In the genomic region with DNA sequence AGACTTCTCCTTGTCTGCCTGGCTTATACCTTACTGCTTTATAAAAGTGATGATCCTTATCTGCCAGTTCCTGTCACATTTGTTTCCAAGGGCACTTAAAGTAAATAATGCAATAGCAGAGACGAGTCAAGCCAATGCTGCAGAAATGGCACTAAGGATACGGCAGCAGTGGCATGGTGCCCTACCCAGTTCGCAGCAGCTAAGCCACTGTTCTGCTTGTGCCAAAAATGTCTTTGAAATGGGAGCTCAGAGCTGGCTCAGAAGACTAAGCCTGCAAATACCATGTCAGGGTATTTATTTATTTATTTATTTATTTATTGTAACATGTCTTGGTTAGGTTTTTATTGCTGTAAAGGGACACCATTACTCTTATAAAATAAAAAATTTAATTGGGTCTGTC, we compare ENCODE assay signal across 14 mouse cellular contexts.
DNase-seq lines count a peak whose midpoint lies in the region.
"Had no signal": no experiment of that assay in that cellular context is flagged by ENCODE, and none has a peak within 500 bp of the region (broad histone marks: within the 10 kb centered on the region; RNA-seq: fewer than 3 reads in every experiment).

No protein-coding gene starts in this region.

- intact Hi-C loops in left cerebral cortex, postnatal 4 days (cut with DNase I) = no loop called here
- intact Hi-C loops in left cerebral cortex, postnatal 14 days (cut with DNase I) = no loop called here

- DNase-seq in cerebellum, postnatal 14 days = peak; percentile 45 to 53
- DNase-seq in cerebellum, adult 11 months = no peak
- peak; percentile 27 for DNase-seq in left cerebral cortex, postnatal 4 days
- no peak for DNase-seq in left cerebral cortex, postnatal 14 days (ENCODE audit: low spot score in 2 of 2)
- DNase-seq in adipocyte (ENCODE audit: low spot score) = peak; percentile 23
- peak; percentile 30 for DNase-seq in gastrocnemius, adult 18-20 months (ENCODE audit: low spot score)
- DNase-seq in urinary bladder, postnatal 10 days (ENCODE audit: low spot score) = no peak
- no peak for DNase-seq in kidney, postnatal 10 days
- DNase-seq: cerebellum, adult 9-10 months; heart, adult 18-20 months; heart, postnatal 14 days; kidney, adult 2 months; kidney, postnatal 14 days; layer of hippocampus, postnatal 36 days had no signal

Comparison
In these comparisons a context has a peak if more than half of its experiments do, and no peak if none do; other contexts are left out.
1. DNase-seq: peak in cerebellum, postnatal 14 days (2 of 2), left cerebral cortex, postnatal 4 days (single experiment), adipocyte (single experiment) and gastrocnemius, adult 18-20 months (single experiment); none in cerebellum, adult 11 months (single experiment), left cerebral cortex, postnatal 14 days (0 of 2), urinary bladder, postnatal 10 days (single experiment) and kidney, postnatal 10 days (single experiment).